Mouse (Mus musculus) Patski (cell line): ENCODE results near the gene Pycr1. TPM values are rescaled to one million over a fixed set of nuclear protein-coding genes. Genes with fewer than 3 reads are reported as not detected.
A peak's percentile ranks its signal among the peaks of the same experiment; 100 is the strongest.

ENCODE experiments used
- ATAC-seq: fragments of 100-300 bp; one replicate; pipeline ENCODE4 v1.8.0; 2021
- CTCF ChIA-PET: fragments of 350-600 bp; sonication (Branson Sonifier 250); formaldehyde crosslinking; loops from one replicate; lab custom pipeline; 2022; ENCODE audit warnings: inconsistent platforms; lab: Charles Lee
- POLR2A ChIA-PET: fragments of 350-600 bp; sonication (Branson Sonifier 250); formaldehyde crosslinking; loops from one replicate; lab custom pipeline; 2022; ENCODE audit warnings: antibody characterized with exemption, inconsistent platforms; lab: Charles Lee
- DNase-seq: peaks from one replicate; pipeline ENCODE4 v3.0.0-alpha.2; 2011; ENCODE audit warnings: low read depth, low spot score
- H3K27me3 ChIP-seq: fragments of 371-371 bp; one replicate; pipeline ENCODE4 v1.5.1; 2021
- CTCF ChIP-seq: fragments of 100-300 bp; IDR thresholded peaks from one replicate; pipeline ENCODE4 v1.5.1; 2021
- in situ Hi-C: fragments of 300-500 bp; cut with MboI; formaldehyde crosslinking; loops from 3 replicates; pipeline ENCODE4 v1.11.1; 2018; ENCODE audit warnings: low pct_unique_long_range_greater_than_20kb, mixed read lengths
- polyA plus RNA-seq: library from polyadenylated mRNA; unstranded; gene quantifications from one replicate; pipeline ENCODE4 v1.2.3, GENCODE M21; 2021

Pycr1 gene
- polyA plus RNA-seq, 1 experiment from 2014 or later = 6.7 TPM

DNA sequence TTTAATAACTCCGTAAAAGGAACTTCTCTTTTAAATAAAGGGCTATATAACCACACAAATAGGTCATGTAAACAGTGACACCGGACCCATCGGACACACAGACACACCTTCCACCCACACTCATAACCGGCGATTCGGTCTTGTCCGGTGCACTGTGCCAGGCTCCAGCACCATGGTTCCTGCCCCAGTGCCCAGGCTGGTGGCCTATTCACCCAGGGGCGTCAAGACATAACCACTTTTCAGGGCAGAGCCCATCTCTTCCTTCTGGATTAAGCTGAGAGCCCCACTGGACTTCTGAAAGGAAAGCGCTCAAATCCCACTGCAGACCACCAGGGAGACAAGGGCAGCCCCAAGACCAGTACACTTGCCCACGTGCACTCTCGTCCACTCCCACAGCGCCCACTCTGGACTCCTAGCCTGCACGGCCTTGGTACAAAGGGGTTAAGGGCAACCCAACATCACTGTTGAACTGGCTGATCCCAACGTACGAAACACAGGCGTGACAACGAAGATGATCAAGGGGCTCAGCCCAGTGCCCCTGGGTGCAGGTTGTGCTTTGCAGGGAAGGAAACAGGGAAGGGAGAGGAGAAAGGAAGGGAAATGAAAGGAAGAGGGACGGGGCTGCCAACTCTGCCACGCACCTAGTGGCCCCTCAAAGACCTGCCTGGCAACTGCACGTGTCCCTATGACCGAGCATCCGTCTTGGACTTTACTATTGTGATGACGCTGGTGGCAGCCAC lies 14.8 kb downstream of the Pycr1 start:
- no peaks in the 10 kb centered on the region for H3K27me3 ChIP-seq
- ChIA-PET POLR2A (interaction anchor here (0.6 to 0.9 kb wide), 2 partner anchors 48 to 155 kb away, joined by 3 to 4 read pairs; no protein-coding TSS in a partner anchor), CTCF (interaction anchor here (2.6 kb wide), 1 partner anchor 148 kb away, joined by 6 read pairs; no protein-coding TSS in a partner anchor)
- in situ Hi-C loops = loop anchor here (5.0 kb wide), 1 partner anchor 84 kb away; the partner anchor contains the start of genes Cenpx and Lrrc45
- ATAC-seq (no peak), DNase-seq (no peak)
- TF ChIP-seq CTCF = no peak

DNA sequence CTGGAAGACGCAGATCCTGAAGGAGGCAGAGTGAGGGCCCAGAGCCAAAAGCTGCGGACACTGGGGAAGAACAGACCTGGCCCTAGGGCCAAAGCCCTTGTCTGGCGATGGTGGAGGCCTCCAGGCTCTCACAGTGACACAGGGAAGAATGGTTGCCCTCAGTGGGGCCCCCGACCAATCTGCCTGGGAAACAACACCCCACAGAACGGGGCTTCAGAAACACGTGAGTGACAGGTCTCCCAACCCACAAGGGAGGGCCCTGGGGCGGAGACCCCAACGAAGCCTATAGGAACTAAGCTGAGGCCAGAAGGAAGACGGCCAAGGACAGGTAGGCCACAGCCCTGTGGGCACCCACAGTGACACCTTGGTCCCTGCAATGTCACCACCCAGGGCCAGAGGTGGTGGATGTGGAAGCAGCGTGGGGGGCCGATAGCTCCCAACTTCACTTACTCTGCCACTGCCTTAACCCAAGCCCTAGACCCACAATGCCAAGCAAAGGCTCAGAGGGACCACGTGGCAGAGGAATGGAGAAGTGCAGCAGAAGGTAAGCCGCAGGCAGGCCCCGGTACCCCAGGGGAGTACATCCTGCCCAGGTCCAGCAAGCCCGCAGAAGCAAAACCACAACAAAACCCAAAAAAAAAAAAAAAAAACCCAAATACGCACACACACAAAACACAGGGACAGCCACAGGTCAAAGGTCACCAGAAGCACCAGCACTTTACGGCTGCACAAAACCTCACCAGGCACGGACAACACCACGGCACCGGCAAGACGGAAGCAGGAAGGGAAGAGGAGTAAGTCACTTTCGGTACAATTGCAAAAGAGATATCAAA lies 15.9 kb downstream of the Pycr1 start:
- in situ Hi-C loops = loop anchor here (5.0 kb wide), 1 partner anchor 85 kb away; the partner anchor contains the start of genes Cenpx and Lrrc45
- CTCF ChIA-PET = no interaction called here
- no peak for DNase-seq
- POLR2A ChIA-PET = interaction anchor here (0.6 kb wide), 1 partner anchor 106 kb away, joined by 6 read pairs; no protein-coding TSS in a partner anchor
- H3K27me3 ChIP-seq = no peaks in the 10 kb centered on the region
- no peak for TF ChIP-seq CTCF
- no peak for ATAC-seq

DNA sequence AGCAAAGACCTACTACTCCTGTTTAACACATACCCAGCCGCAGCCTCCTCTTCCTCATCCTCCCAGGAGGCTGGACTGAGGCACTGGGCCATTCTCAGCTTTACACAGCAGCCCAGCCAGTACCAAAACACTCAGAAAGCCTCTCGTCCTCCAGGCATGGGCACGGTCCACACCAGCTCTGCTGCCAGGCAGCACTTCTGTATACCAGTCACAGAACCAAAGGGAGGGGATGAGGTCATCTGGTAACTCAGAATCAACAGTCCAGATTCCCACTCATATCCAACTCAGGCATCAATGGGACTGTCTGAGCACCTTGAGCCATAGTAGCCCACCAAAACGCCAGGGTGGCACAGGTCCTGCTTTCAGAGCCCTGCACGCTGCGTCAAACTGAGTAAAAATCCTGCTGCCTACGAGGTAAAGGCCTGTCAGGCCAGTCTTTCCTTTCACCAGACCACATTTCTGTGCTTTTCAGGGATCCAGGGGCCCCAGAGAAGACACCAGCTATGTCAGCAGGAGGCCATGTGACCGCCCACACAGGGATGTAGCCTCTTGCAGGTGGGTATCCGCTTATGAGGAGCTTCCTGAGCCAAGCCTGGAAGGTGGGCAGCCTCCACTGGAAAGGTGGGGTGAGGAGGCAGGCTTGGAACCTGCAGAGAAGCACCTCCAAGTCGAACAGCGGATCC lies 16.6 kb downstream of the Pycr1 start:
- no peak for TF ChIP-seq CTCF
- no peaks in the 10 kb centered on the region for H3K27me3 ChIP-seq
- DNase-seq (no peak), ATAC-seq (no peak)
- CTCF ChIA-PET = interaction anchor here (1.1 kb wide), 1 partner anchor 173 kb away, joined by 3 read pairs; no protein-coding TSS in a partner anchor
- in situ Hi-C loops = loop anchor here (5.0 kb wide), 1 partner anchor 85 kb away; the partner anchor contains the start of genes Cenpx and Lrrc45
- POLR2A ChIA-PET = interaction anchor here (0.6 to 0.8 kb wide), 2 partner anchors 13 to 105 kb away, joined by 4 to 6 read pairs; no protein-coding TSS in a partner anchor

DNA sequence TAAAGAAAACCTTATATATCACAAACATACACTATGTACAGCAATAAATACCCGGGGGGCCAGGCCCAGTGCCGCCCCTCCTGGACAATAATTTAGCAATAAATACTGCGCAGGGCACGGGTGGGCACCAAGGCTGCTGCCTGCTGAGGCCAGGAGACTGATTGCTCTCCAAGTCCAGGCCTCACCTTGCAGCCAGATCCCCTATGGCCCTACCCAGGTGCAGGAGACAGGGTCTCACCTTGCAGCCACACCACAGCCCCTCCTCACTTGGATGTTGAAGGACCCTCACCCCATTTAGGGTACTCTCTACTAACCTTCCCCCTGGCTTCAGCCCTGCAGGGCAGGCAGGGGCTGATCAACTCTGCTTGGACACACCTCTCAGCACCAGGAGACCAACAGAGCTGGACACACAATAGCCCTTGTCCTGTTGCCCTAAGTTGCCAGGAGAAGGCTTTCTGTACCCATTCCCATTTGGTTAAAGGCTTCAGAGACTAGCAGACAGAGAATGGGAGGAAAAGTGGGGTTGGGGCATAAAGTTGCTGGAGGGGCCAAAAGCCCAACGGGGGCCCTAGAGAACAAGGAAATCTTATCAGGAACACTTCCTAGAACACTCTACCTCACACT lies 18.3 kb downstream of the Pycr1 start, which contains the start of gene Sirt7:
TSS of gene Sirt7 (minus strand) at position 89 of the 624 bp plus-strand sequence.
- no peak for TF ChIP-seq CTCF
- in situ Hi-C loops = loop anchor here (5.0 kb wide), 1 partner anchor 87 kb away; the partner anchor contains the start of genes Cenpx and Lrrc45
- ChIA-PET CTCF (interaction anchor here (1.0 to 1.4 kb wide), 2 partner anchors 34 to 100 kb away, joined by 3 read pairs; no protein-coding TSS in a partner anchor), POLR2A (no interaction called here)
- ATAC-seq (no peak), DNase-seq (no peak)
- no peaks in the 10 kb centered on the region for H3K27me3 ChIP-seq

DNA sequence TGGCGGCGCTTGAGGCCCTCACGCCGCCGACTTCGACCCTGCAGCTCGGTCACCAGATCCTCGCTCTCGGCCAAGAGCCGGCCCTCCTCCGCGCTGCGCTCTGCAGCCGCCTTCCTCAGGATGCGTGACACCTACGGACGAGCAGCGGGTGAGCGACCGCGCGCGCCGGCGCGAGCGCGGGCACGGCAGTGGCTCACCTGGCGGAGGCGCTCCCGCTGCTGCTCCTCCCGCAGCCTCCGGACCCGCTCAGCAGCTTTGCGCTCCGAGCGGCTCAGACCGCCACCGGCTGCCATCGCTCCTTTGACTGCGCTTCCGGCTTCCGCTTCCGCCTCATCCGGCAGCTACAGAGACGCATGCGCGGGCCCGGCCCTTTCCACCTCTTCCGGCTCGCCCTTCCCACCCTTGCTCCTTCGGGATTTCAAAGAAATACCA lies 18.9 kb downstream of the Pycr1 start:
- ChIA-PET POLR2A (interaction anchor here (0.8 to 1.6 kb wide), 2 partner anchors 9 to 135 kb away, joined by 3 to 5 read pairs; partner anchors contain the start of gene Mafg), CTCF (interaction anchor here (1.0 to 1.8 kb wide), 3 partner anchors 19 to 101 kb away, joined by 3 to 10 read pairs (median 3); partner anchors contain the start of gene Pycr1)
- in situ Hi-C loops = loop anchor here (5.0 kb wide), 1 partner anchor 88 kb away; the partner anchor contains the start of genes Cenpx and Lrrc45
- DNase-seq = no peak
- H3K27me3 ChIP-seq = no peaks in the 10 kb centered on the region
- TF ChIP-seq CTCF = no peak
- peak; percentile 47 for ATAC-seq

DNA sequence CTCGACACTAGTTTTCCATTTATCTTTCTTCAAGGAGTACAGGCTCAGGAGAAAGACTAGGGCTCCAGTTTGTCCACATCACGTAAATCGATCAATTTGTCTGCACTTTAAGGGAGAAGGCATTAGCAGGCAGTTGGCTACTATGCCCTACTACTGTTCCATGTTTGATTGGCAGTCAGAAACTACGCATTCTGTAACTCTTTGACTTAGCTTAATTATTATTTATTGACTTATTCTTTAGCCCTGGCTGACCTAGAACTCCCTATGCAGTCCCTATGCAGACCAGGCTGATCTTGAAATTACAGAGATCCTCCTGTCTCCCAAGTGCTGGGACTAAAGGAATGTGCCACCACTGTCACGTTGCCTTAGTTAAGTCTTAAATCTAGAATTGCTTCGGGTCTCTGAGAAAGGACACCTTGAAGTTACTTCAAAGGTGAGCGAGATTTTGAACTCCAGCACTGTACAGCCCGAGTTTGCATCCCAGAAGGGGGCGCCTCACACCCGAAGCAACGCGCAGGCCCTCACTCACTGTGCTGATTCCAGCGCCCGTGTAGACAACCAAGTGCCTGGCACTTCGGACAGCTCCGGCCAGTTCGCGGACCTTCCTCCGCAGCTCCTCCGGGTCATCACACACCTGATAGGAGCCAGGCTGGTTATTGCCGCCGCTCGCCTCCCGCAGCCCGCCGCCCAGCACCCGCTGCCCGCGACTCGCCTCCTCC lies 19.4 kb downstream of the Pycr1 start:
- in situ Hi-C loops = no loop called here
- TF ChIP-seq CTCF = no peak
- H3K27me3 ChIP-seq = no peaks in the 10 kb centered on the region
- CTCF ChIA-PET = interaction anchor here (0.6 to 1.8 kb wide), 6 partner anchors 9 to 152 kb away, joined by 3 to 10 read pairs (median 3); partner anchors contain the start of genes Cenpx, Lrrc45, Mafg and Pycr1
- DNase-seq (no peak), ATAC-seq (peak; percentile 74)
- POLR2A ChIA-PET = interaction anchor here (0.7 to 1.6 kb wide), 4 partner anchors 9 to 134 kb away, joined by 3 to 5 read pairs (median 4); partner anchors contain the start of gene Mafg

GRCm38 (mm10) chr11:120622805-120623204 lies 20.8 kb downstream of the Pycr1 start:
- ChIA-PET POLR2A (interaction anchor here (0.9 to 1.5 kb wide), 2 partner anchors 38 to 163 kb away, joined by 3 to 4 read pairs; no protein-coding TSS in a partner anchor), CTCF (interaction anchor here (1.3 to 1.4 kb wide), 2 partner anchors 40 to 154 kb away, joined by 3 to 4 read pairs; no protein-coding TSS in a partner anchor)
- no peak for TF ChIP-seq CTCF
- DNase-seq (no peak), ATAC-seq (no peak)
- in situ Hi-C loops = no loop called here
- no peaks in the 10 kb centered on the region for H3K27me3 ChIP-seq

- no peak for TF ChIP-seq CTCF
- in situ Hi-C loops = no loop called here
- ATAC-seq (no peak), DNase-seq (no peak)
- ChIA-PET CTCF (no interaction called here), POLR2A (no interaction called here)
- no peaks in the 10 kb centered on the region for H3K27me3 ChIP-seq
Observed at GRCm38 (mm10) chr11:120620195-120620594, 23.4 kb downstream of the Pycr1 start.
